Mouse (Mus musculus) hindbrain, embryonic 14.5 days (tissue): ENCODE measurements around the gene Ubiad1. TPM values are rescaled to one million over a fixed set of nuclear protein-coding genes. Genes with fewer than 3 reads are reported as not detected.

Experiments
- ATAC-seq: fragments of 200-750 bp; cut with Nextera tagmentation; 2 replicates; pipeline ENCODE4 v1.8.0; 2017; ENCODE audit warnings: moderate number of reproducible peaks, mild to moderate bottlenecking, moderate TSS enrichment, moderate library complexity; ENCODE audit not compliant: low FRiP score
- DNase-seq: peaks from one replicate; pipeline ENCODE4 v3.0.0-alpha.2; 2015; ENCODE audit warnings: low spot score
- H3K27ac ChIP-seq: fragments of 300-500 bp; sonication (generic); 2 replicates; pipeline ENCODE4 v1.5.1; 2014; ENCODE audit warnings: mild to moderate bottlenecking, moderate library complexity
- H3K27me3 ChIP-seq: fragments of 300-500 bp; sonication (generic); 2 replicates; pipeline ENCODE4 v1.6.1; 2014; ENCODE audit warnings: mild to moderate bottlenecking, low read length, mixed read lengths; ENCODE audit not compliant: control insufficient read depth, insufficient read depth
- H3K36me3 ChIP-seq: fragments of 300-500 bp; sonication (generic); replicated peaks from 2 replicates; pipeline ENCODE4 v1.6.1; 2014; ENCODE audit not compliant: control insufficient read depth, insufficient read depth
- H3K4me1 ChIP-seq: fragments of 300-500 bp; sonication (generic); replicated peaks from 2 replicates; pipeline ENCODE4 v1.6.1; 2014; ENCODE audit warnings: antibody characterized with exemption, low read length, mixed read lengths; ENCODE audit not compliant: control insufficient read depth, insufficient read depth
- H3K4me2 ChIP-seq: fragments of 300-500 bp; sonication (generic); replicated peaks from 2 replicates; pipeline ENCODE4 v1.6.1; 2014; ENCODE audit warnings: mild to moderate bottlenecking, moderate library complexity
- H3K4me3 ChIP-seq: fragments of 300-500 bp; sonication (generic); replicated peaks from 2 replicates; pipeline ENCODE4 v1.5.1; 2014; ENCODE audit warnings: mild to moderate bottlenecking, low read length
- H3K9ac ChIP-seq: fragments of 300-500 bp; sonication (generic); 2 replicates; pipeline ENCODE4 v1.6.1; 2014
- H3K9me3 ChIP-seq: fragments of 300-500 bp; sonication (generic); 2 replicates; pipeline ENCODE4 v1.6.1; 2016; ENCODE audit warnings: low read length; ENCODE audit not compliant: control insufficient read depth
- WGBS: fragments of 180-500 bp; shearing (Covaris S2); extraction: QIAGEN DNeasy Blood & Tissue Kit; methylation state at CpG from one replicate; pipeline ENCODE4 v1.1.7; 2014; 5-methylcytosine and 5-hydroxymethylcytosine counted together
- polyA plus RNA-seq: library from polyadenylated mRNA; unstranded; fragments of >200 nt; fragmentation: Nextera tagmentation; extraction: Ambion mirVana; gene quantifications from 2 replicates; pipeline ENCODE4 v1.2.1, GENCODE M21; 2014

The Ubiad1 gene
- polyA plus RNA-seq, 1 experiment from 2014 or later = 12.2 TPM

DNA sequence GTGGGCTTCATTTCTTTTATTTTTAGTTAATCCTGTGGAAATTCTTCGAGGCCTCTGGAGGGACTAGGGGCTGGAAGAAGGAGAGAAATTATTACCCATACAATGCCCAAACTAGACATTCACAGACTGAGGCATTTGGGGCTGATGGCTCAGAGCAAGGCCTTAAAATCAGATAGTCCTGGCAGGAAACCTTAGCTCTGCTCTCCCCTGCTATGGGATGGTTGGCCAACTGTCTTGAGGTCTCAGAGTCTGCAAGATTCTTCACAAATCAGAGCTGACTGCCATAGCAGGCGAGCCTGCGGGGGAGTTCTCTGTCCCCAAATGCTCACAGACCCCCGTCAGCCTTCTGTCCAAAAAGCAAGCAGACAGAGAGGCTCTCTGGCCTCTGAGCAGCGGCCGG, 27.0 kb downstream of the Ubiad1 start:
- no peaks in the 10 kb centered on the region for H3K36me3 ChIP-seq
- peaks cover 22% of the 10 kb centered on the region for H3K4me1 ChIP-seq
- no peak overlapping the region for H3K4me3 ChIP-seq
- H3K27me3 ChIP-seq = no peaks in the 10 kb centered on the region
- WGBS = 38% methylated on average over 6 of the region's 6 CpGs
- peak overlapping the region; percentile 28; the same call in 1 of the 2 replicates for H3K9ac ChIP-seq
- H3K9me3 ChIP-seq = no peaks in the 10 kb centered on the region
- ATAC-seq = no peak
- H3K27ac ChIP-seq = peak overlapping the region; percentile 12
- no peak overlapping the region for H3K4me2 ChIP-seq
- DNase-seq = no peak

DNA sequence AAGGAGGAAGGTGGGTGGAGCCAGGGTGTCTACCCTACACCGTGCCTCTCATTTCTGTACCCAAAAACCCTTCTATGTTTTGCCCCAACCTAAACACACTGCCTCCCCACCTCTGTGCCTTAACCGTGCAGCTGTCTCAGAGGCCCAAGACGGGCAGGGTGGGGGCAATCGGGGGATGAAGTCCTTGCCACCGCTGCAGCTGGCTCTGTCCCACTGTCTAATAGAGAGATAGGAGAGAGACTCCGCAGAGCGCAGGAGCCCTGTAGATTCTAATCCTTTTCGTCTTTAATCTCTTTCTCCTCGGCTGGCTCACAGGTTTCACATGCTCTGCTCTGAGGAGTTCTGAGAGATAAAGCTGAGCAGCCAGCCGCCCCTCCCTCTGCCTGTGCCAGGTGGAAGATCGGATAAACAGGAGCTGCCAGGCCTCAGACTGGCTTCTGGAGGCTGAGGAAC, 27.5 kb downstream of the Ubiad1 start:
- H3K9ac ChIP-seq = no peak overlapping the region

DNA sequence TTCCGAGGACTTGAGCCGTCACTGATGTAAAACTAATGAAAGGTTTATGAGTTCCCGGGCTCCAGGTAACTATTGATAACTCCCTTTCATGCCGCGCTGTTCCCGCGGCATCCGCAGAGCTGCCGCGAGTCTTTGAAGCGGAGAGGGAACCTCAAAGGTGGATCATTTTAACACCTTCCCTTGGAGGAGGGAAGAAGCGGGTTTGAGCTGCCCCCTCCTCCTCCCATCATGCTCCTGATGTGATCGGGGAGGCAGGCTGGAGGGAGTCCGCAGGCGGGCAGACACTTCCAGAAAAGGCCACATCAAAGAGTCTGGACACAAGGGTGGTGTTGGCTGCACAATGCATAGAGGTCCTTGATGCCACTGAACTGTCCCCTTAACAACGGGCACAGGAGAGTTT, 29.0 kb downstream of the Ubiad1 start:
- DNase-seq = no peak
- Histone ChIP-seq H3K4me3 (no peak overlapping the region), H3K27ac (no peak overlapping the region), H3K4me1 (peaks cover 22% of the 10 kb centered on the region), H3K4me2 (peak overlapping the region; percentile 21; the same call in 1 of the 2 replicates), H3K9me3 (no peaks in the 10 kb centered on the region), H3K27me3 (no peaks in the 10 kb centered on the region), H3K36me3 (no peaks in the 10 kb centered on the region), H3K9ac (no peak overlapping the region)
- 17% methylated on average over 16 of the region's 16 CpGs for WGBS
- ATAC-seq = no peak

More for the DNA sequence above, 27.5 kb downstream of the Ubiad1 start:
- Histone ChIP-seq H3K9me3 (no peaks in the 10 kb centered on the region), H3K4me2 (no peak overlapping the region), H3K27ac (peak overlapping the region; percentile 12), H3K4me3 (no peak overlapping the region), H3K36me3 (no peaks in the 10 kb centered on the region), H3K4me1 (peaks cover 22% of the 10 kb centered on the region), H3K27me3 (no peaks in the 10 kb centered on the region)
- DNase-seq = no peak
- ATAC-seq = peak; percentile 40; the same call in 1 of the 2 replicates
- 43% methylated on average over 11 of the region's 11 CpGs for WGBS

DNA sequence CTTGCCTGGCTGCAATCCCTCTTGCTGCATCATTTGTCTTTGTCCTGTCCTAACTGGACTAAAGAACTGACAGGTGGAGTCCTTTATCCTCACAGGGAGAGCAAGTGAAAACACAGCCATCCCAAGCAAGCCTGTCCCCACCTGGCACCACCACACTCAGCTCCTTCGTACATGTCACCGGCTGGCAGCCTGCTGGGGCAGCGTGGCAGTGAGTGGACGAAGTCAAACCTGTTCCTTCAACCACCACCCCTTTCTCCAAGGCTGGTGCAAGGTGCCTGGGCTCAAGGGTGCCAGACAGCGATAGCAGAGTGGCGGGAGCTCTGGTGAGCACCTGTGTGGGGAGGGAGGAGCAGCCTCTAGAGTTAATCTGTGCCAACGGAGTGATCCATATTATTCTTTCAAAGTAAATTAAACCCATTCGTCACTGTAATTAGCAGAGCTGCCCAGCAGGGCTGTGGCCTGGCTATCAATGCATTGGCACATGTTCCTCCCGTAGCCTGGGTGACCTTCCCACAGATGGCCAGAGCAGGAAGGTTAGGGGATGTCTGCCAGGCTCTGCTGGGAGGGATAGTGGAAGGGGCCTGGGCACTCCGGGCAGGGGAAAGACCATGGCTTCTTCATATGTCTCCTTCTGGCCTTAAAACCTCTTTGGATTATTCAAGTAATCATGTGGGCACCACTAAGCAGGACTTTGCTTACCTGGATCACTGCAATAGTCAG, 36.2 kb downstream of the Ubiad1 start:
- no peaks in the 10 kb centered on the region for H3K36me3 ChIP-seq
- peaks cover 37% of the 10 kb centered on the region for H3K4me1 ChIP-seq
- 60% methylated on average over 10 of the region's 10 CpGs for WGBS
- peak overlapping the region; percentile 20; the same call in 1 of the 2 replicates for H3K27ac ChIP-seq
- DNase-seq (no peak), ATAC-seq (no peak)
- H3K4me3 ChIP-seq = no peak overlapping the region
- no peak overlapping the region for H3K9ac ChIP-seq
- no peak overlapping the region for H3K4me2 ChIP-seq
- H3K27me3 ChIP-seq = peaks cover 8% of the 10 kb centered on the region; the same call in 1 of the 2 replicates
- H3K9me3 ChIP-seq = no peaks in the 10 kb centered on the region

DNA sequence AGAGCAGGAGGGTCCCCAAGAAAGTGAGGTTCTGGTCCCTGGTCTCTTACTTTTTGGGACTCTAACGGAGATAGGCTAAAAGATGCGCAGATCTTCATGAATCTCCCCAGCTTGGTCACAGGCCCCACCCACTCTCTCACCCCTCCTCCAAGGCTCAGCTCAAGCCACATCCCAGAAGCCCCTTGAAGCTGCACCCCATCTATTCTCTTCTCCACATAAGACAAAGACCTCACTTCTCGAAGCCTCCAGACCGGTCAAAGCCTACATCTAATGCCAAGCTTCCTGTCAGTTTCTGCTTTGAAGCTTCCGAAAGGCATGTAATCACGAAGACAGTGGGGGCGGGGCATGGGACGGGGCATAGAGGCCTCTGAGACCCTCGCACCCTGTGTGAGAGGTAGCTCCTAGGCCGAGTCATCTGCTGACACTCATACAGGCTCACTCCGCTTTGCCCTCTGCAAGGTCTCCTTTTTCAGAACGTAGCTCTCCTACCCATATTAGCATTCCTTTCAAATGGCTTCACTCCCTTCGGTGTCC, 39.2 kb downstream of the Ubiad1 start:
- H3K9me3 ChIP-seq = no peaks in the 10 kb centered on the region
- peak overlapping the region; percentile 11; the same call in 1 of the 2 replicates for H3K27ac ChIP-seq
- no peaks in the 10 kb centered on the region for H3K36me3 ChIP-seq
- no peak overlapping the region for H3K4me3 ChIP-seq
- ATAC-seq (no peak), DNase-seq (no peak)
- H3K9ac ChIP-seq = no peak overlapping the region
- WGBS = 13% methylated on average over 13 of the region's 13 CpGs
- 0 out of 2 replicates have a peak overlapping the region, but pooled peaks have one; percentile 5 for H3K4me2 ChIP-seq
- peaks cover 15% of the 10 kb centered on the region; the same call in 1 of the 2 replicates for H3K27me3 ChIP-seq
- peaks cover 42% of the 10 kb centered on the region for H3K4me1 ChIP-seq

DNA sequence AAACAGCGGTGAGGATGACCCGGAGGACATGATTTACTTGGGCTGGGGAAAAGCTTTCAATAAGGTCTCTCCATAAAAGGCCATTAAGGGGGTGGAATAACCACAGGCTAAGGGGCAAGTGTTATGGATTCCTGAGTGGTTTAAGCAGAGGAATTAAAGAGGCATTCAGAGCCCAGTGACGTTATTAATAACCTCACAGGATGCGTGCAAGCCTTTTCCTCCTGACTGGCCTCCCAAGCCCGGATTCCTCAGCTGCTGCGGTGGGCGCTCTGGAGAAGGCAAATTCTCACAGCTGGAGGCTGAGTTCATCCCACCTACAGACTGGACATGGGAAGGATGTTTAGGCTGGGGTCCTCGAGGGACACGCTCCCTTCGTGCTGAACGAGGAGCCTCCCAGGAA, 39.8 kb downstream of the Ubiad1 start:
- Histone ChIP-seq H3K27me3 (peaks cover 15% of the 10 kb centered on the region; the same call in 1 of the 2 replicates), H3K9me3 (no peaks in the 10 kb centered on the region), H3K27ac (peak overlapping the region; percentile 20; the same call in 1 of the 2 replicates), H3K9ac (no peak overlapping the region), H3K4me3 (no peak overlapping the region), H3K4me1 (peaks cover 42% of the 10 kb centered on the region), H3K36me3 (no peaks in the 10 kb centered on the region), H3K4me2 (peak overlapping the region; percentile 13; the same call in 1 of the 2 replicates)
- no peak for DNase-seq
- no peak for ATAC-seq
- 8% methylated on average over 11 of the region's 11 CpGs for WGBS

DNA sequence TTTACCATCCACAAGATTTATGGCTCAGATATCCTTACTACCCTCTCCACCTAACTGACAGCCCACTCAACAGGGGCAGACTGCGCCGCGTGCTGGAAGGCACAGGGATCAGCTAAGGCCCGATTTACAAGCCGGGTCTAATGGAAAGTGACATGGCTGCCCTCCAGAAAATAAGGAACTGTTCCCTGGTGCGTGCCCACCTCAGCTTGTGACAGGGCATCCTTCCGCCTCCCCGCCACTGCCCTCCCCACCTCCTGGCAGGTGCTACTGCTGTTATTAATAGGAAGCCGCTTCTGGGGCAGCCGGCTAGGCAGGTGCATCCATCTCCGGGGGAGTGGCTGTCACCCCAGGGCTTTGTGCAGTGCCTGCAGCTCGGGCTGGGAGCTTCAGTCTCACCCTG, 41.2 kb downstream of the Ubiad1 start:
- 5% methylated on average over 12 of the region's 12 CpGs for WGBS
- H3K4me1 ChIP-seq = peaks cover 41% of the 10 kb centered on the region
- no peak for DNase-seq

DNA sequence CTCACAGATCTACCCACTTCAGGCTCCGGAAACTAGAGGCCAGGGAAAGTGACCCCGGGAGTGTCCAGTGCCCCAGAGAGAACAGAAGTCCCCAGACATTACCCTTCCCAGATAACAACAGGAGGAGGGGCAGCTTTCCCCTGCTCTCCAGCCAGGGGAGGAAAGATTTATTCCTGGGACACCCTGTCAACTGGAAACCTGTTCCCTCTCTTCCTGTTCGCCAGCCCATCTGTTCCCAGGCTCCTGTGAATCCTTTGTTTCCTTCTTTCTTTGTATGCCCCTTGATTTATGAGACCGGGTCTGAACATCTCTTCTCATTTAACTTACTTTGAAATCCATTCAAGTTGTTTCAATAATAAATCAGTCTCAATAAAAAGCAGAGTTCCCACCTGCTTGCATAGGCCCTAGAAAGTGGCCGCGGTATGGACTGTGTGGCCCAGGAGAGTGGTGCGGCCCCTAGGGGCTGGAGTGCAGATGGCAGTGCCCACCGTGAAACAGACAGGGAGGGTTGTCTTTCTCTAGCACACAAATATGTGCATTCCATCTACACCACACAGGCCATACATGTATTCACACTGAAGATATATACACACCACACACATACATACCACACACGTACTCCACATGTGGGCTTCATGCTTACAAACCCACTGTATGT, 45.0 kb downstream of the Ubiad1 start:
- 36% methylated on average over 9 of the region's 9 CpGs for WGBS
- H3K4me1 ChIP-seq = peaks cover 29% of the 10 kb centered on the region
- ATAC-seq (0 out of 2 replicates have a peak, but pooled peaks have one; percentile 5), DNase-seq (no peak)
- H3K4me3 ChIP-seq = no peak overlapping the region
- H3K27me3 ChIP-seq = peaks cover 15% of the 10 kb centered on the region; the same call in 1 of the 2 replicates
- H3K9me3 ChIP-seq = no peaks in the 10 kb centered on the region
- no peak overlapping the region for H3K9ac ChIP-seq
- H3K36me3 ChIP-seq = no peaks in the 10 kb centered on the region
- H3K27ac ChIP-seq = peak overlapping the region; percentile 54; the same call in 1 of the 2 replicates
- H3K4me2 ChIP-seq = no peak overlapping the region

More for the DNA sequence above, 41.2 kb downstream of the Ubiad1 start:
- Histone ChIP-seq H3K27me3 (peaks cover 15% of the 10 kb centered on the region; the same call in 1 of the 2 replicates), H3K9ac (peak overlapping the region; percentile 11), H3K9me3 (no peaks in the 10 kb centered on the region), H3K36me3 (no peaks in the 10 kb centered on the region), H3K4me3 (no peak overlapping the region), H3K4me2 (0 out of 2 replicates have a peak overlapping the region, but pooled peaks have one; percentile 2), H3K27ac (peak overlapping the region; percentile 47; the same call in 1 of the 2 replicates)
- ATAC-seq = 0 out of 2 replicates have a peak, but pooled peaks have one; percentile 29
